Mouse (Mus musculus): ENCODE results near the gene Cdh20. TPM values are rescaled to one million over a fixed set of nuclear protein-coding genes. Genes with fewer than 3 reads are reported as not detected.
A peak's percentile ranks its signal among the peaks of the same experiment; 100 is the strongest.

Gene Cdh20
- not detected in 2 replicates for total RNA-seq (2014; fragmentation: Nextera tagmentation)
- 0.05 and 0.06 TPM in 2 replicates for total RNA-seq (2017)
- polyA plus RNA-seq (2012) = not detected in 2 replicates

GRCm38 (mm10) chr1:104768371-104769249, at the start of gene Cdh20:
TSS of gene Cdh20 (plus strand) at chr1:104768529.
- TF ChIP-seq TAL1 (conservative IDR thresholded peaks at IDR 0.05; ENCODE audit: low read depth, low read length) (no peak), POLR2AphosphoS5 (IDR thresholded peaks at IDR 0.05; ENCODE audit: insufficient replicate concordance, low read depth, low read length) (no peak), GATA1 (IDR thresholded peaks at IDR 0.05; ENCODE audit: borderline replicate concordance, low read length) (no peak), GATA2 (IDR thresholded peaks at IDR 0.05; ENCODE audit: borderline replicate concordance, low read depth, low read length) (no peak), CTCF (IDR thresholded peaks at IDR 0.05; ENCODE audit: low read depth, low read length) (no peak)
- no peak for DNase-seq (ENCODE audit: low spot score)

DNA sequence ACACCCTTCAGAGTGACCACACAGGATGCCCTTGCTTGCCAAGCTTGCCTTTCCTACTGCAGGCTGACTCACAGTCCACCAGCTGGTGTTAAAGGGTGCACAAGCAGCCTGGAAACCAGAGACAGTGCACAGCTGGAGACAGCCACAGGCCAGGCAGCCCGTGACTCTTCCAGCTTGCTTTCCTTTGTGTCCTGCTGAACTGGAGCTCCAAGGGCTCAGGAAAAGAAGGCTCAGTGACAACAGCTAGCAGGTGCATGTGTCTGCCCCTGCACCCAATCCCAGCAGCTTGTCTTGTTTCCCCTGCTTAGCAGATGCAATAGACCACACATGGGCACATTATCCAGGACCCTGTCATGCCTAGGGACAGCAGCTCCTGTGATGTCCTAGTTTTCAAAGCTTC, 21.5 kb upstream of the Cdh20 start:
- Histone ChIP-seq H3K4me3 (ENCODE audit: low read depth, low read length) (no peak overlapping the region), H3K4me1 (ENCODE audit: insufficient read depth, low read depth, low read length) (no peaks in the 10 kb centered on the region), H3K27me3 (ENCODE audit: insufficient read depth, low read length) (no peaks in the 10 kb centered on the region), H3K36me3 (replicated peaks) (no peaks in the 10 kb centered on the region), H3K9me3 (replicated peaks) (peaks cover 7% of the 10 kb centered on the region)
- no peak for ATAC-seq (ENCODE audit: extremely low read depth, insufficient number of reproducible peaks, low FRiP score, poor library complexity, severe bottlenecking)
- no peak for DNase-seq (ENCODE audit: low spot score)
- TF ChIP-seq GATA1 (IDR thresholded peaks at IDR 0.05; ENCODE audit: borderline replicate concordance, low read length) (no peak), POLR2AphosphoS5 (IDR thresholded peaks at IDR 0.05; ENCODE audit: insufficient replicate concordance, low read depth, low read length) (no peak), TAL1 (conservative IDR thresholded peaks at IDR 0.05; ENCODE audit: low read depth, low read length) (no peak), CTCF (IDR thresholded peaks at IDR 0.05; ENCODE audit: low read depth, low read length) (no peak), GATA2 (IDR thresholded peaks at IDR 0.05; ENCODE audit: borderline replicate concordance, low read depth, low read length) (no peak)

More at GRCm38 (mm10) chr1:104768371-104769249, at the start of gene Cdh20:
- peaks cover 30% of the 10 kb centered on the region for H3K9me3 ChIP-seq (replicated peaks)
- no peaks in the 10 kb centered on the region for H3K4me1 ChIP-seq (ENCODE audit: insufficient read depth, low read depth, low read length)
- H3K27me3 ChIP-seq (ENCODE audit: insufficient read depth, low read length) = peaks cover 3% of the 10 kb centered on the region; the same call in 1 of the 2 replicates
- no peaks in the 10 kb centered on the region for H3K36me3 ChIP-seq (replicated peaks)
- ATAC-seq (ENCODE audit: extremely low read depth, insufficient number of reproducible peaks, low FRiP score, poor library complexity, severe bottlenecking) = no peak
- peak within 1 kb of the TSS; percentile 10; the same call in 1 of the 2 replicates for H3K4me3 ChIP-seq (ENCODE audit: low read depth, low read length)

GRCm38 (mm10) chr1:104747438-104747837, 20.9 kb upstream of the Cdh20 start:
- peaks cover 7% of the 10 kb centered on the region for H3K9me3 ChIP-seq (replicated peaks)
- ATAC-seq (ENCODE audit: extremely low read depth, insufficient number of reproducible peaks, low FRiP score, poor library complexity, severe bottlenecking) = no peak
- DNase-seq (ENCODE audit: low spot score) = no peak
- TF ChIP-seq TAL1 (conservative IDR thresholded peaks at IDR 0.05; ENCODE audit: low read depth, low read length) = no peak
- no peak for TF ChIP-seq GATA1 (IDR thresholded peaks at IDR 0.05; ENCODE audit: borderline replicate concordance, low read length)
- TF ChIP-seq CTCF (IDR thresholded peaks at IDR 0.05; ENCODE audit: low read depth, low read length) = no peak
- TF ChIP-seq GATA2 (IDR thresholded peaks at IDR 0.05; ENCODE audit: borderline replicate concordance, low read depth, low read length) = no peak
- no peak for TF ChIP-seq POLR2AphosphoS5 (IDR thresholded peaks at IDR 0.05; ENCODE audit: insufficient replicate concordance, low read depth, low read length)
- H3K27me3 ChIP-seq (ENCODE audit: insufficient read depth, low read length) = no peaks in the 10 kb centered on the region
- no peak overlapping the region for H3K4me3 ChIP-seq (ENCODE audit: low read depth, low read length)
- H3K4me1 ChIP-seq (ENCODE audit: insufficient read depth, low read depth, low read length) = no peaks in the 10 kb centered on the region
- no peaks in the 10 kb centered on the region for H3K36me3 ChIP-seq (replicated peaks)

DNA sequence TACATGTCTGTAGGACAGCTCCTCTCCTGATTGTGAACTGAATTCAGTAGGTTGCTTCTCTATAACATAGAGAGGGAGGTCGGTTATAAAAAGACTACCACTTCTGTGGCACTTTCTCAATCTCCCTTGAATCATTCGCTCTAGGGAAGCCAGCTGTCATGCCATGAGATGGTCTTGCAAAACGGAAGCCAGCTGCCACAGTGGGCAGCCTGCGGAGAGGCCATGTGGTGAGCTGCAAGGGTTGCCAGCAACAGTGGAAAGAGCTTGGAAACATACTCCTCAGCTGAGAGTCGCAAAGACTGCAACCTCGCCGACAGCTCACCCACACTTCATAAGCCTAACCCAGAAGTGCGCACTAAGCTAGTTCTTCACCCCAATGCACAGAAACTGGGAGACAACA, 13.8 kb upstream of the Cdh20 start:
- no peak for DNase-seq (ENCODE audit: low spot score)
- Histone ChIP-seq H3K4me1 (ENCODE audit: insufficient read depth, low read depth, low read length) (no peaks in the 10 kb centered on the region), H3K9me3 (replicated peaks) (peaks cover 4% of the 10 kb centered on the region; the same call in 1 of the 2 replicates), H3K36me3 (replicated peaks) (no peaks in the 10 kb centered on the region), H3K27me3 (ENCODE audit: insufficient read depth, low read length) (no peaks in the 10 kb centered on the region), H3K4me3 (ENCODE audit: low read depth, low read length) (no peak overlapping the region)
- ATAC-seq (ENCODE audit: extremely low read depth, insufficient number of reproducible peaks, low FRiP score, poor library complexity, severe bottlenecking) = no peak
- TF ChIP-seq GATA1 (IDR thresholded peaks at IDR 0.05; ENCODE audit: borderline replicate concordance, low read length) (no peak), TAL1 (conservative IDR thresholded peaks at IDR 0.05; ENCODE audit: low read depth, low read length) (no peak), CTCF (IDR thresholded peaks at IDR 0.05; ENCODE audit: low read depth, low read length) (no peak), POLR2AphosphoS5 (IDR thresholded peaks at IDR 0.05; ENCODE audit: insufficient replicate concordance, low read depth, low read length) (no peak), GATA2 (IDR thresholded peaks at IDR 0.05; ENCODE audit: borderline replicate concordance, low read depth, low read length) (no peak)

DNA sequence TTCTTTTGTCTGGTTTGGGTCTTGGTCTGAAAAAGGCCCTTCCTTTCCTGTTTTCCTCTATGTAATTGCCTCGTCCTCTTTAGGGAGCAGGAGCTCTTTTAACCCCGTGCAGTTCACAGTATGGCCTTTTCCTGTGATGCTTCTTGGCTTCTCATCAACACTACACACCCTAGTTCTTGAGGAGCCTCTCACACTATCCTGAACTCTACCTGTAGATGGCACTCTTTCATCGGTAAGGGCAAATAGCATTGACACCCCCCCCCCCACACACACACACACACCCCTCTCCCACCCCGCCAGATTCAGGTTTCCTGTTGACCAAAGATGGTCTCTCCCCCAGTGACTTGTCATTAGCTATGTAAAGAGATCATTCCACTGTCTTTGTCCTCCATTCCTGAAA, 12.4 kb upstream of the Cdh20 start:
- H3K36me3 ChIP-seq (replicated peaks) = no peaks in the 10 kb centered on the region
- no peaks in the 10 kb centered on the region for H3K4me1 ChIP-seq (ENCODE audit: insufficient read depth, low read depth, low read length)
- DNase-seq (ENCODE audit: low spot score) (no peak), ATAC-seq (ENCODE audit: extremely low read depth, insufficient number of reproducible peaks, low FRiP score, poor library complexity, severe bottlenecking) (no peak)
- peaks cover 4% of the 10 kb centered on the region; the same call in 1 of the 2 replicates for H3K9me3 ChIP-seq (replicated peaks)
- TF ChIP-seq TAL1 (conservative IDR thresholded peaks at IDR 0.05; ENCODE audit: low read depth, low read length) (no peak), CTCF (IDR thresholded peaks at IDR 0.05; ENCODE audit: low read depth, low read length) (no peak), GATA2 (IDR thresholded peaks at IDR 0.05; ENCODE audit: borderline replicate concordance, low read depth, low read length) (no peak), POLR2AphosphoS5 (IDR thresholded peaks at IDR 0.05; ENCODE audit: insufficient replicate concordance, low read depth, low read length) (no peak), GATA1 (IDR thresholded peaks at IDR 0.05; ENCODE audit: borderline replicate concordance, low read length) (no peak)
- no peak overlapping the region for H3K4me3 ChIP-seq (ENCODE audit: low read depth, low read length)
- H3K27me3 ChIP-seq (ENCODE audit: insufficient read depth, low read length) = no peaks in the 10 kb centered on the region

- DNase-seq (ENCODE audit: low spot score) (no peak), ATAC-seq (ENCODE audit: extremely low read depth, insufficient number of reproducible peaks, low FRiP score, poor library complexity, severe bottlenecking) (no peak)
- H3K4me3 ChIP-seq (ENCODE audit: low read depth, low read length) = peak overlapping the region; percentile 10; the same call in 1 of the 2 replicates
- TF ChIP-seq GATA2 (IDR thresholded peaks at IDR 0.05; ENCODE audit: borderline replicate concordance, low read depth, low read length) = no peak
- TF ChIP-seq POLR2AphosphoS5 (IDR thresholded peaks at IDR 0.05; ENCODE audit: insufficient replicate concordance, low read depth, low read length) = no peak
- no peak for TF ChIP-seq CTCF (IDR thresholded peaks at IDR 0.05; ENCODE audit: low read depth, low read length)
- no peak for TF ChIP-seq TAL1 (conservative IDR thresholded peaks at IDR 0.05; ENCODE audit: low read depth, low read length)
- no peak for TF ChIP-seq GATA1 (IDR thresholded peaks at IDR 0.05; ENCODE audit: borderline replicate concordance, low read length)
- H3K27me3 ChIP-seq (ENCODE audit: insufficient read depth, low read length) = peaks cover 3% of the 10 kb centered on the region; the same call in 1 of the 2 replicates
- H3K36me3 ChIP-seq (replicated peaks) = no peaks in the 10 kb centered on the region
- peaks cover 31% of the 10 kb centered on the region for H3K9me3 ChIP-seq (replicated peaks)
- H3K4me1 ChIP-seq (ENCODE audit: insufficient read depth, low read depth, low read length) = no peaks in the 10 kb centered on the region
Observed at GRCm38 (mm10) chr1:104769250-104769607, 900 bp downstream of the Cdh20 start.
